Mouse (Mus musculus): ENCODE measurements around the gene Uso1.

Uso1 gene

DNA sequence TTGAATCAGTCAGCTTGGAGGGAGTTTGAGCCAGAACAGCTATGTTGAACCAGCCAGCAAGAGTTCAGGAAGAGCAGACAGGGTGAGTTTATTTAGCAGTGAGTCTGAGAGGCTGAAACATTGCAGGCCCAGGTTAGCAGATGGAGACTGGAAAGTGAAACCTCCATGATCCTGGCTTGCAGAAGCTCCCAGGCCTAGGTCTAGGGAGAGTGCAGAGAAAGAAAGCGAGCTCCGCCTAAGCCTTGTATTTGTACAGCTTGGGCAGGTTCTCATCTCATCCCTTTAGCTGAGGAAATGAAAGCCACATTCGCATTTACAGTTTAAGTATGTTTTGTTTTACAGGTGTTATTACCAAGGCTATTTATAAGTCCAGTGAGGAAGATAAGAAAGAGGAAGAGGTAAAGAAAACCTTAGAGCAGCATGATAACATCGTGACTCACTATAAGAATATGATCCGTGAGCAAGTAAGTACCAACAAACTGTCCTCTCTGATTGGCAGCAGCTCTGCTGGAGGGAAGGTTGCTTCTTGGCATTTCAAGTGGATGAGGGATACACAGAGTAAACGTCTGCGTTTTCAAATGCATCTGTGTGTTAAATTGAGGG, 51.2 kb downstream of the Uso1 start:
- in situ Hi-C loops (cut with MboI; ENCODE audit: low sequenced_read_pairs) = no loop called here

DNA sequence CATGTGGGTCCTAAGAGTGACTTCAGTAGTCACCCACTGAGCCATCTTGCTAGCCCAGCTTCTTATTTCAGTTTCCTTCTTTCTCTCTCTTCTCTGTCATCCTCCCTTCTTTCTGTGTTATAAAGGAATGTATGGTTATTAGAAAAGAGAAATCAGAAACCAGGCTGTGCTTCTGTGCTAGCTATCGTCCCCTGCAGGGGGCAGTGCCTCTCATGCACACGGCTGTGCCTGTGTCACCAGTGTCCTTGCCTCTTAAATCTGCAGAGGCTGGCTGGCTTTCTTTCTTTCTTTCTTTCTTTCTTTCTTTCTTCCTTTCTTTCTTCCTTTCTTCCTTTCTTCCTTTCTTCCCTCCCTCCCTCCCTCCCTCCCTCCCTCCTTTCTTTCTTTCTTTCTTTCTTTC, 58.0 kb downstream of the Uso1 start:
- in situ Hi-C loops (cut with MboI; ENCODE audit: low sequenced_read_pairs) = loop anchor here (10.0 kb wide), 1 partner anchor 49 kb away; no protein-coding TSS in a partner anchor

DNA sequence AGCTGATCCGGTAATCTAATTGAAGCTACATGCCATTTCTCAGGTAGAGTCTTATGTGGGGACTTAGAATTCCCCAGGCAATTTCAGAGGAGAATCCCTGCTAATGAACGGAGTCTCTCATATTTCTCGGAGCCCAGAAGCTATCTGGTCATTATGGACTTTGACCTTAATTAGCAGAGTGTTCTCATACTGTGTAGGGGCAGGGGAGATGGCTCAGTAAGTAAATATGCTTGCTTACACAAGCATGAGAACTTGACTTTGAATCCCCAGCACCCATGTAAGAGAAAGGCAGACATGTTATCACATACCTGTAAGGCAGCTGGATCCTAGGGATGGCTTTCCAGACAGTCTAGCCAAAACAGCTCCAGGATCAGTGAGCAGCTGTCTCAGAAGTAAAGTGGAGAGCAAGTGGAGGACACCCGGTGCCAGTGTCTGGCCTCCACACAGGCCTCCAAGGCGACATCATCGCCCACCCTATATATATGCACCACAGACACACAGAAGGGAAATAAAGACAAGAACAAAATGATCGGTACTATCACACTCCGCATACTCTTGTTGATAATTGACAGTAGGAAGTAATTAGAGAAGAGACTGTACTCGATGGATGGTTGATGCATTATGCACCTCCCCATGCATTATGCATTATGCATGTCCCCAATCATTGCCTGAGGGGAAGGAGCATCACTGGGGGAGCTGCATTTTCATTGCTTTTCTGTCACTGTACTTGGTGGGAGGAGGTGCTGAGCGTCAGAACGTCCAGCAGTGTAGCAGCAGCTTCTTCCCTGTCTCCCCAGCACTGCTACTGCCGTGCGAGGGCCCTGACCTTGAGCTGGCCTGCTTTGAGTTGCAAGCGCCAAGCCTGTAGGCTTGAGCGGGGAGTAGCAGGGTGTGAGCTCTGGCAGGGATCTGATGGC, 59.4 kb downstream of the Uso1 start:
- in situ Hi-C loops (cut with MboI; ENCODE audit: low sequenced_read_pairs) = loop anchor here (10.0 kb wide), 1 partner anchor 48 kb away; no protein-coding TSS in a partner anchor

DNA sequence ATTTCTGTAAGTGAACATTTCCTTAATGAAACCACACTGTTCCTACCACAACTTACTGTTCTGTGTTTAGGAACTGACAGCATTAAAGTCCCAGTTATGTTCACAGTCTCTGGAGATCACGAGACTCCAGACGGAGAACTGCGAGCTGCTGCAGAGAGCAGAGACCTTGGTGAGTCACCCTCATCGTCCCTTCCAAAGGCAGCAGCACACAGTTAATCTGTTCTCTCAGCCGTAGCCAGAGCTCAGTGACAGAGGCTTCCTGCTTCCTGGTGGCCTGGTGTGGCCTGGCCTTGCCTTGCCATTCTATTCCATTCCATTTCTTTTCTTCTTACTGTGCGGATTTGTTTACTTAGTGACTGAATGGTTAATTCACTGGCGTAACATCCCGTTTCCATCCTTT, 60.5 kb downstream of the Uso1 start:
- in situ Hi-C loops (cut with MboI; ENCODE audit: low sequenced_read_pairs) = loop anchor here (10.0 kb wide), 1 partner anchor 47 kb away; no protein-coding TSS in a partner anchor

DNA sequence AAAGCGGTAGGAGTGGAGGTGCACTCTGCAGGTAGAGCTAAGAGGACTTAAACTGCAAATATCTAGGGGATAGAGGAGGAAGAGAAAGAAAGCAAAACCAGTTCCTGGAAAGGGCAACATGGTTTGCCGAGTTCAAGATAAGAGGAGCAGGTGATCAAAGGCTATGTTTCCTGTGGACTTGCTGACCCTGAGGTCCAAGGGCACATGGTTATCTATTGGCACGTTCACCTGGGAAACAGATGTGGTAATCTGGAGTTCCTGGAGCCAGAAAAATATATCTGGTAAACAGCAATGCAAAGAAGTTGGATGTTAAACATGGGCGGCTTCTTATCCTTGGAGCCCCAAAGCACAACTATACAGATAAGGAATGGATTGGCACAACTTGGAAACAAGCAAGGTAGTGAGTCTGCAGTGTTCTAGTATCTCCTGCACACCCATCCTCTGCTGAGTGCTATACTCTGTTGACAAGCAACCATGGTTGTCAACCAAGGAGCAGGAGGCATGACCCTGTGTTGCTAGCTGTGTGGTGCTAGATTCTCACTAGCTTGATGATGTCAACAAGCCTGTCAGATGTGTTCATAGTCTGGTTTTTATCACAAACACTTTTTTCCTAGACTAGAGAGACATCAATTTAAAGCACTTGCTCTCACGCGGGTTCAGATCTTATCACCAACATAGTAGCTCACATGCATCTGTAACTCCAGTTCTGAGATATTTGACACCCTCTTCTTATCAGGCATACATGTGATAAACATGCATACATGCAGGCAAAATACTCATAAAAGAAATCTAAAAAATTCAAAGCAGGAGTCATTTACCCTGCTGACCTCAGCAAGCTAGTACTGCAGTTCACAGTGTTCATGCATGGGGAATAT, 66.7 kb downstream of the Uso1 start:
- in situ Hi-C loops (cut with MboI; ENCODE audit: low sequenced_read_pairs) = no loop called here

DNA sequence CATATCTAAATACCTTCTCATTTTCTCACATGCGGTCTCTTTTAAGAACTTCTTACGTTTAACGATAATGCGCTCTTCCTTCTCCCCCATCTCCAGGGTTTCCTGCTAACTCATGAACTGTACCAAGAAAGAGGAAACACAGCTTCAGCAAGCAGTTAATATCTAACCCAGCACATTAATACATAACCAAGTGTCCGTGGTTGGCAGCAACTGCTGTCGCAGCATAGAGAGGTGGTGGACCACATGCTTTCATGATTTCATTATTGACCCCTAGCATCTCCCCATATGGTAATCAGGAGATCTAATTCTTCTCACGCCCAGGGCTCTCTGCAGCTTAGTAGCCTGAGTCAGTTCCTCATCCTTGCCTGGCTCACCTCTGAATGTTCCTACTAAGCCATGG, 67.4 kb downstream of the Uso1 start:
- in situ Hi-C loops (cut with MboI; ENCODE audit: low sequenced_read_pairs) = no loop called here

DNA sequence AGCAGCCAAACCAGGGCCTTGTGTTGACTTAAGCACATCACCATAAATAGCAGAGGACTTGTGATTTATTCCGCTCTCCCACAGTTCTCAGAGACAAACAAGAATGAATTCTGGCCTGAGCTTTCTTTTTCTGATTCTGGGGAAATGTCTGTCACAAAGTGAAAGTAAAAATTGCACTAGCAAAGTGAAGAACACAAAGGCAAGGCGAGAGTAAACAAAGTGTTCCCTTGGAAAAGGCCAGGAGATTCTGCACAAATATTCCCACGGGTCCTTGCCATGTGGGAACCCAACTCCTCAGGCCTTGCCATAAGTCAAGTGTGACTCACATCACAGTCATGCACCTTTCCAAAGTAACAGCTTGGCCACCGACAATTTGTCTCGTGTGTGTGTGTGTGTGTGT, 68.0 kb downstream of the Uso1 start:
- in situ Hi-C loops (cut with MboI; ENCODE audit: low sequenced_read_pairs) = no loop called here

DNA sequence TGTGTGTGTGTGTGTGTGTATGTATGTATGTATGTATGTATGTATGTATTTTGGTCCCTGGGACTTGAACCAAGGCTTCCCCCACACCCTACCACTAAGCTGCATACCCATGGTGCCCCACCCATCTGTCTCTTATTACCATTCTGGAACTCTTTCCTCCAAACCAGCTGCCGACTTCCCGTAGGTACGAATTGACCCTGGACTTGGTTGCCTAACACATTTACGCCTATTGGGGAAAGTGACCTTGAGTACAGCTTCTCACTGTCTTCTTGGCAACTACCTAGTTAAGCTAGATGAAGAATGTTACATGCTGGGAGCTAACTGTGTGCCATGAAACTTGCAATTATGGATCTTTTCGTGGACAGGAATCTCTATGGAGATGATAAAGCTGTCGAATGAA, 68.4 kb downstream of the Uso1 start:
- in situ Hi-C loops (cut with MboI; ENCODE audit: low sequenced_read_pairs) = no loop called here

DNA sequence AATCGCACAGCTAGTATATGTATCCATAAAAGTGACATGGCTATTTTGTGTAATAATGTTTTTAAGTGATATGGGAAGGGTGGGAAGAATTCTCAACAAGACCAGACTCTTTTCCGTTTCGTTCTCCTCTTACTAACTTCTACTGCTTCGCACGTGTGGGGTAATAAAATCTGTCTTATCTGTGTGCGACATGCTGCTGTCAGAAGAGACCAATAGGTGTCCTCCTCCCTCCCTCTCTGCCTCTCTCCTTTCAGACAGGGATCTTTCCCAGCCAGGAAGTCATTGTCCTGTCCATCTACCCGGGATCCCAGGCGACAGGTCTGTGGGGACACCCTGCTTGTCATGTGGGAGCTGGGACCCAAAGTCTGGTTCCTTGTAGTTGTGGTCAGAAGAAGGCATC, 72.5 kb downstream of the Uso1 start:
- in situ Hi-C loops (cut with MboI; ENCODE audit: low sequenced_read_pairs) = no loop called here

DNA sequence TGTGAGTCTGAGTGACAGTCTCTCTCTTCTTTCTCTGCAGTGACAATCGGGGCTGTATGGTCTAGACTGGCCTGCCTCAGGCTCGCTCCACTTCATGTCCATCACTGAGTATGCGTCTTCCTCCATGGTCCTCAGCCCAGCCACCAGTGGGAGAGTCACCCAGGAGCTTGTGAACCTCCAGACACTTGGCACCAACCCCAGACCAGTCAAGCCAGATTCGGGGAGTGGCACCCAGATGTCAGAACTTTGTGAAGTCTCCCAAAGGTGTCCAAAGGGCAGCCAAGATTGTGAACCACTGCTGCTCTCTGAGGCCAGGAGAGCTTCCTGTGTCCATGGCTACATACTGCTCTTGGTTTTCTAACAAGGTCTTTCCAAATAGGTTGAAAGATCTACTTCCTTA, 74.5 kb downstream of the Uso1 start:
- in situ Hi-C loops (cut with MboI; ENCODE audit: low sequenced_read_pairs) = no loop called here

DNA sequence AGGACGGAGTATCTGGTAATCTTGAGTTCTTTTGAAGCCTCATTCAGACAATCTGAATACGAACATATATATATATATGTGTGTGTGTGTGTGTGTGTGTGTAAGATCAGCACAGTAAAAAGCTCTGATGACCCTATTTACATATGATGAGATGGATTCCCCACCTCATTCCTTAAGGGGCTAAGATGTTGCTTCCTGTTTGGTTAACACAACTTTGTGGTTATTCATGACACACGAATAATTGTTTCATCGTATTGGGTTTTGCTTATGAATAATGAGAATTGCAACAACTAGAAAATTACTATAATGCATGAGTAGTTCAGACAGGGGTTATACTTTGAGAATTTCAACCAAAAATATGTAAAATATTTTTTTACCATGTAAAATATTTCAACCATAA, 77.6 kb downstream of the Uso1 start, which contains the start of gene U90926:
Gene U90926 (minus strand): TSS at position 101 of the 400 bp plus-strand sequence.
- in situ Hi-C loops (cut with MboI; ENCODE audit: low sequenced_read_pairs) = no loop called here

DNA sequence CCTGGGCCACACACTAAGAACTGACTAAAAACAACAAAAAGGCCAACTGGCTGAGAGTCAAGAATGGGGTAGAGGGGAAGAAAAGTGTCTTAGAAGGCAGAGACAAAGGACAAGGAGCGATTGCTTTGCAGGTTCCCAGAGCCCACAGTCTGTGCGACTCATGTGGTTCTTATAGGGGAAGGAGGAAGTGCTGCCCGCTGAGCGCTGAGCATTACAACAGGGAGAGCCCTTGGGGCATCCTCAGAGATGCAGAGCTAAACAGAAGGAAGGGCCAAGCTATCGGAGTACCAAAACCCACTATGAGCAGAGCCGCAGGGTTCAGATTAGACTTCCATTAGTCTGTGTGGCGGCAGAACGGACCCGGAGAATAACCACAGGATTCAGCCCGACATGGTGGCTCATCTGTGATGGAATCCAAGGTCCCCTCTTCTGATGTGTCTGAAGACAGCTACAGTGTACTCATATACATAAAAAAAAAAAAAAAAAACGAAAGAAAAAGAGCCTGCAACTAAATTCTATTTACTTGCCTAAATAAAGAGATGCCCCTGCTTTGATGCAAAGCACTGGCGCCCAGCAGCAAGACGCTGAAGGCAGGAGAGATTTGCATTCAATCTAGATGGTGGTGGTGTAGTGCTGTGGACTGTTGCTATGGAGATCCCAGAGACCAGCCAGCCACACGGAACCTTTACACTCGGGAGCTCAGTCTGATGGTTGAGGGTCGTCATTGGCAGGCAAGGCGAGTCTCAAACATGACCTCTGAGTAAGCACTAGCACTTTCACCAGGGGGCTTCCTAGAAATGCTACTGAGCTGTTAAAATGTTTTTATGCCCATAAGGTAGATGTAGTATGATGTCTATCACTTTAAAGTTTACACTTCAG, 81.4 kb downstream of the Uso1 start:
- in situ Hi-C loops (cut with MboI; ENCODE audit: low sequenced_read_pairs) = no loop called here

DNA sequence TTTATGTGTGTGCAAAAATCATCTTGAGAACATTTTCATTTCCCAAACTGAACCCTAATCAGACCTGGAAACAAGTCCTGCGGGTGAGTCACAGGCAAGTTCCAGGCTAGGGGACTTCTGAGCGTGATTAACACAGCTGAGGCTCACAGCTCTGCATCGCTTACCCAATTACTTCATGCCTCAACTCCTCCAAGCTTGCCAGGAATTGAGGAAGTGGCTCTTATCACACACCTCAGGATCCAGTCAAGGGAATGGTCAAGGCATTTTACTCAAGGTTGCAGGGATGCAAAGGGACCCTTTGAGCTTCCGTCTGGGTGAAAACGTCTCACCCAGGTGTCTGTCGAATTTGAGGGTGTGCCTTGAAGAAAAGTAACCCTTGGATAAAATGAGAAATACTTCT, 82.1 kb downstream of the Uso1 start:
- in situ Hi-C loops (cut with MboI; ENCODE audit: low sequenced_read_pairs) = no loop called here

DNA sequence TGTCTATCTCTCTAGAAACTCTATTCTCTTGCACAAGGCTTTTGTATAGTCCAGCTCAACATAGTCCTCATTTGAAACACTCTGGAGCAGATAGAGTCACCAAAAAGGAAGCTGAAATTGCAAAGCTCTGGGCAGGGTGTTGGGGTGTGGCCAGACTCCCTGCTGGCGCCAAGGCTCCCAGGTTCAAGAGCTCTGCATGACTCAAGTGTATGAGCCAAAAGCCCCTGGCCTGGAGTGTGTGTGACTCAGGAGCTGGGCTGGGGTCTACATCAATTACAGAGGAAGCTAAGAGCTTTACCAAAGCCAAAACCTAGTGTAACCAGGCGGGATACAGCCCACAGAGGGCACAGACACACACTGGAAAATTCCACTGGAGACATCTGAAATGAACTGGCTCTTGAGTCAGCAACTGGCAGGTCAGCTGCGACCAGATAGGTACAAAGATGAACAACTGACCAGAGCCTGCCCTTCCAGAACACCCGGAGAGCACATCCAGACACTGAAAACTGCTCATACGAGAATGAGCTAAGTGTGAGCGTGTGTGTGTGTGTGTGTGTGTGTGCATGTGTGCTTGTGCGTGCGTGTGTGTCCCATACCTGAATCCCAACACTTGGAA, 82.7 kb downstream of the Uso1 start:
- in situ Hi-C loops (cut with MboI; ENCODE audit: low sequenced_read_pairs) = no loop called here

DNA sequence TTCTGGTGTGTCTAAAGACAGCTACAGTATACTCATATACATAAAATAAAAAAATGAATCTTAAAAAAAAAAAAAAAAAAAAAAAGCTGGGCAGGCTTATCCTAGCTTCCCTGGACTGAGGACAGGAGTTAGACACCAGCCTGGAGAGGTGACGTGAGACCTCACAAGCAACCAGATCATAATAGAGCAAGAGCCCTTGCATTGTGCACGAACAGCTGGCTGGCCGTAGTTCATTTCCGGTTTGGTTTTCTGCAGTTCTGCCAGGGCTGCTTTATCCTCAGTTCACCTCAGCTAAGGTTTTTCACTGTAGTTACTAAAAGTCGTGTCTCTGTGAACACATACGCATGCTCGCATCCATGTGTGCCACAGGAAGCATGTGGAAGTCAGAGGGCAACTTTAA, 90.0 kb downstream of the Uso1 start:
- in situ Hi-C loops (cut with MboI; ENCODE audit: low sequenced_read_pairs) = no loop called here

DNA sequence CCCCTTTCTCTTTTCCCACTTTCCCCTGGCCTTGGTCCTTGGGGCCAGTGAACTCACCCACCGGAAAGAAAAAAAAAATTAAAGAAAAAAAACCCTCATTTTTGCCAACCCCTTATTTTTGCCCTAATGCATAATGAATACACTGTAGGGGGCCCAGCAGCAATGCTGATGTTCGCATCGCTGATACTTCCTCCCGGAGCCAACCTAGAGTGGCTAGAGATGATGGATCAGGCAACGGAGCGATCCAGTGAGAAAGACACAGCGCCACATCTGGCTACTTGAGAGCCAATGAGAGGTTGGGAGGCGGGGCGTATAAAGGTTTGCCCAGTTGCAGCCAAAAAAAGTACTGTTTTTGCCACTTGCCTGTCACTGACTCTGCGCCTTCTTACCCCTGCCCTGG, 91.0 kb downstream of the Uso1 start:
- in situ Hi-C loops (cut with MboI; ENCODE audit: low sequenced_read_pairs) = no loop called here

DNA sequence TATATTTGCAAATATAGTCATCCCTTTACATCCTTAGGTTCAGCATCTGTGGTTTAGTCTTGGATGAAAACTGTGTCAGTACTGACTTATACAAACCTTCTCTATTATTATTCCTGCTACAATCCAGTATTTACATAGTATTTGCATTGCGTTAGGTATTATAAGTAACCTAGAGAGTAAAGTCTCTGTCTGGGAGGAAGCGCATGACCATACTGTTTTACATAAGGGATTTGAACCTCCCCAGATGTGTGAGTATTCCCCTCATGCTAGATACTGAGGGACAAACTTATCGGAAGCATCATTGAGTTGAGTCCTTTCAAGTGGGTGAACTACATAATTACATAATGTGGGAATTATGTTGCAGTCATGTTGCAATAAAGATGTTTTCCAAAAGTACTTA, 91.8 kb downstream of the Uso1 start:
- in situ Hi-C loops (cut with MboI; ENCODE audit: low sequenced_read_pairs) = no loop called here

DNA sequence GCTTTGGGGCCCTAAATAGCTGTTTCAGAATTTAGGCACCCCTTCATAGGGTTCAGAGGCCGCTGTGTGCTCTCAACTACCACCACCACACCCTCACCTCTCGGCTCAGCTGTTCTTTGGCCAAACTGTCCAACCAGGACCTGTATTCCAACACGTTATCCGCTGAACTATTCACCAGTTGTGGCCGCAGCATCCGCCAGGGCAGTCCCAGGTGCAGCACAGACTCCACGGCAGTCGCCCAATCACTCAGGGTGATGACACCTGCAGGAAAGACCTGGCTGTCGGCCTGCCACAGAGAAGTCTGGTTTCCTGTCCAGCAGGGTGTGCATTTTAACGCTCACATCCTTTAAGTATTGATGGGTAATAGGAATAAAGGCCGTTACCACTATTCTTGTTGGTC, 92.6 kb downstream of the Uso1 start:
- in situ Hi-C loops (cut with MboI; ENCODE audit: low sequenced_read_pairs) = no loop called here

DNA sequence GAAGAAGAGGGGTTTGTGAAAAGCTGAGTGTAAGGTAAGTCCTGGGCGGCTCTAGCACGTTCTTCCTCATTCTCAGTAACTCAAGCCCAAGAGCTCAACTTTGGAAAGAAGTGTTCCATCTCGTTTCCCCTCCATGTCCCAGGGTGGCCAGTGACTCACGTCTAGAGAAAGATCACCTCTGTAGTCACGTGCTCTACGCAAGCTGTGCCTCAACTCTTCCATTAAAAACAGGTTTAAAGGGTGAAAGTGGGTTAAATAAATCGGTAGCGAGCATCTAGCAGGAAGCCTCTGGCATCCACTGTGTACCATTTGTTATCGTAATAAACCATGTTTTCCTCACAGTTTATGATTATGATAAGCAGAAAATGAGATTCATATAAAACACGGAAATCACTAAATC, 94.1 kb downstream of the Uso1 start:
- in situ Hi-C loops (cut with MboI; ENCODE audit: low sequenced_read_pairs) = no loop called here

DNA sequence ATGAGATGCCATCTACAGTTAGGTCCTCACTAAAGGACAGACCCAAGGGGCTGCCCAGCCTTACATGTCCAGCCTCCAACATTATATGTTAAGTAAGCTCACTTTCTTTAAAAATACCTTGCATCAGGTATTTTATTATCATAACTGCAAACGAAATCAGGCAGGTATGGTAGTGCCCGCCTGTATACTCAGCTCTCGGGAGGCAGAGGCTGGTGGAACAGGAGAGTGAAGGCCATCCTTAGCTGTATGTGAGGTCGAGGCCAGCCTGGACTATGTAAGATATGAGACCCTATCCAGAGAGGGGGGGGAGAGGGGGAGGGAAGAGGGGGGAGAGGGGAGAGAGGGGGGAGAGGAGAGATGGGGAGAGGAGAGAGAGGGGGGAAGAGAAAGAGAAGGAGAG, 95.6 kb downstream of the Uso1 start:
- in situ Hi-C loops (cut with MboI; ENCODE audit: low sequenced_read_pairs) = no loop called here
